Comparison of ENCODE assay signal across 11 mouse cellular contexts in the genomic region with DNA sequence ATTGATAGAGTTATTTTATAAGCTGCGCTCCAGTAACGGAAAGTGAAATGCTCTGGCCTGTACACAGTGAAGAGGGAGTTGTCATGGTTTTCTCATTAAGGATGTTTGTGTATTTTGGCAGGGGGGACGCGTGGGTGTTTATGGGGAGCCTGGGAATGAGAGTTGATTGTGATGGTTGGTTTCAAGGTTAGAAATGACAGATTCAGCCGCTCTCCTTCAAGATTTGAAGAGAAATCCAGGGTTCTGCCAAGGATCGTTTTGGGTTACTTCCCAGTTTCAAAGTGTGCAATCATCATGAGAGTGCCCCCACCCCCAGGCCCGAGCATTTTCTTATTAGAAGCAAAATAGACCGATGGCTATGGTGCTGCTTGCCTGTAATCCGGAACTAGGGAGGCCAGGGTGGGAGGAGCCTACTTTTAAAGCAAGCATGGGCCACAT.
A peak's percentile ranks its signal among the peaks of the same experiment; 100 is the strongest.
DNase-seq lines count a peak whose midpoint lies in the region; ATAC-seq lines count a peak whose summit lies in the region.
"Had no signal": no experiment of that assay in that cellular context is flagged by ENCODE, and none has a peak within 500 bp of the region (broad histone marks: within the 10 kb centered on the region; RNA-seq: fewer than 3 reads in every experiment).

No protein-coding gene starts in this region.

- WGBS in kidney, embryonic 16.5 days = 37% methylated on average over 9 of the region's 9 CpGs

- peak; percentile 73; the same call in 1 of the 2 replicates for ATAC-seq in kidney, embryonic 16.5 days (ENCODE audit: low FRiP score, low TSS enrichment)

- 0 out of 2 replicates have a peak overlapping the region, but pooled peaks have one; percentile 29 for H3K27ac ChIP-seq in kidney, embryonic 16.5 days (ENCODE audit: low read length)
- H3K27ac ChIP-seq: liver, embryonic 13.5 days had no signal

- H3K9me3 ChIP-seq in kidney, embryonic 16.5 days (ENCODE audit: low read length) = peaks cover 4% of the 10 kb centered on the region; the same call in 1 of the 2 replicates
- H3K9me3 ChIP-seq: liver, embryonic 13.5 days had no signal

- peaks cover 13% of the 10 kb centered on the region for H3K4me1 ChIP-seq in kidney, embryonic 16.5 days (ENCODE audit: insufficient read depth, low read length)
- H3K4me1 ChIP-seq: liver, embryonic 13.5 days had no signal

- H3K9ac ChIP-seq in kidney, embryonic 16.5 days (replicated peaks; ENCODE audit: low read length) = no peak overlapping the region
- H3K9ac ChIP-seq: liver, embryonic 13.5 days had no signal

- peak overlapping the region; percentile 10; the same call in 1 of the 2 replicates for H3K4me2 ChIP-seq in kidney, embryonic 16.5 days (replicated peaks; ENCODE audit: low read depth, low read length)
- H3K4me2 ChIP-seq: liver, embryonic 13.5 days had no signal

- no peak overlapping the region for H3K4me3 ChIP-seq in kidney, embryonic 16.5 days (ENCODE audit: low read length)
- H3K4me3 ChIP-seq: liver, embryonic 13.5 days had no signal

- H3K27me3 ChIP-seq in kidney, embryonic 16.5 days (ENCODE audit: insufficient read depth, low read length) = no peaks in the 10 kb centered on the region
- H3K27me3 ChIP-seq: liver, embryonic 13.5 days had no signal

- no peak for DNase-seq in kidney, adult 11 months
- DNase-seq in fibroblast of lung, adult 2 months (ENCODE audit: low read depth) = peak; percentile 58
- peak; percentile 65 for DNase-seq in heart, postnatal 4 days
- DNase-seq in ovary, postnatal 36 days (ENCODE audit: low spot score) = peak; percentile 28
- no peak for DNase-seq in B cell, adult 2 months
- DNase-seq in thymus, postnatal 25 days = no peak
- DNase-seq in thymus, postnatal 14 days = no peak
- DNase-seq: cerebellum, adult 18-20 months; liver, embryonic 13.5 days; thymus, postnatal 36 days had no signal

- H3K36me3 ChIP-seq in kidney, embryonic 16.5 days (ENCODE audit: insufficient read depth, low read length) = no peaks in the 10 kb centered on the region
- H3K36me3 ChIP-seq: liver, embryonic 13.5 days had no signal

Comparison
In these comparisons a context has a peak if more than half of its experiments do, and no peak if none do; other contexts are left out.
1. DNase-seq: peak in fibroblast of lung, adult 2 months (single experiment), heart, postnatal 4 days (single experiment) and ovary, postnatal 36 days (single experiment); none in kidney, adult 11 months (single experiment), B cell, adult 2 months (0 of 2), thymus, postnatal 25 days (single experiment) and thymus, postnatal 14 days (single experiment).